Mouse (Mus musculus) neutrophil, adult 59 days (primary cell): Measurements from ENCODE around the gene Col4a1. TPM values are rescaled to one million over a fixed set of nuclear protein-coding genes. Genes with fewer than 3 reads are reported as not detected.

Source experiments
- total RNA-seq, 2 experiments: library from RNA; stranded (reverse); gene quantifications; 1 replicate in 1 of 2; 2 replicates in 1 of 2; pipeline ENCODE4 v1.2.4; 2023

The Col4a1 gene
- total RNA-seq: 1 to 10 TPM in 1 of 2 experiments, under 1 TPM in 1; 0.53 to 1.1 TPM

DNA sequence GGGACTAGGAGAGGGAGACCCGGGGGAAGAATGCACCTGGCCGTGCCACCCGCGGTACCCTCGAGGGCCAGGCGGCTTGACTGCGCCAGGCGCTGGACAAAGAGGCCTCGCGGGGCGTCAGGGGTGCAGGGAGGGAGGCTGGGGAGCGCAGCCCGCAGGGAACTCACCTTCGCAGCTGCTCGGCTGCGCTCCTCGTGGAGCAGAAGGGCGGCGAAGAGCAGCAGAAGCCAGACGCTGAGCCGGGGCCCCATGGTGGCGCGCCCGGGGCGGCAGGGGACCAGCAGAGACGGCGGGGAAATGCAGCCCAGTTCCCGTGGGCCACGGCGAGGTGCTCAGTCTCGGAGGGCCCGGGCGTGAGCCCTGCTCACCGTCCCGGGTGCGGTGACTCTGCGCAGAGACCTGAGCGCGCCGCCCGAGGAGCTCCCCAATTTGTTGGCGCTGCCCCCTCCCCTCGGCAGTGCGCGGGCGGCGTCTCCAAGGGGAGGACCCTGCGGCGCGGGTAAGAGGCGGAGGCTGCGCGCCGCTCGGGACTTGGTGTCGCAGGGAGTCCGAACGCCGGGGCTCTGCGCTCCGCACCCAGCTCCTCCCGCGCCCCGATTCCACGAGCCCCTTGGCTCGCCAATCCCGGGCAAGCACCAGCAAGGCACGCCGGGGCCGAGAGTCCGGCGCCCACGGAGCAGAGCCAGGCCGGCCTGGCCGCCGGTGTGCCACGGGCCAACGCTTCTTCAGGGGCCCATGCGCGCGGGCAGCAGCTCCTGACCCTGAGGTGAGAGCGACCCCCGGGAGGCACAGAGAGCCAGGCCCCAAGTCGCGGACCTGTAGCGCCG is at the start of gene Col4a1, which contains the start of gene Col4a2:
TSS of gene Col4a1 (minus strand) at position 478 of the 827 bp plus-strand sequence.
TSS of gene Col4a2 (plus strand) at position 457 of the 827 bp plus-strand sequence.

Other genes with a start within 250 kb of the Col4a1 start
- 1 to 10 TPM in 1 of 2 experiments, under 1 TPM in 1; 0.97 to 1.3 TPM for gene Col4a2, start within 50 bp of the Col4a1 start, total RNA-seq
- gene Rab20, start 165.9 kb upstream of the Col4a1 start, total RNA-seq: 10 to 100 TPM; 21.7 to 24.8 TPM
- gene Naxd, start 184.7 kb upstream of the Col4a1 start, total RNA-seq: 10 to 100 TPM; 31.6 to 35.5 TPM
- 10 to 100 TPM; 19.9 to 26.5 TPM for gene Cars2, start 238.0 kb upstream of the Col4a1 start, total RNA-seq
- gene Ing1, start 242.7 kb upstream of the Col4a1 start, total RNA-seq: 10 to 100 TPM; 52.3 to 54.1 TPM